Mouse (Mus musculus) spleen, adult 2 months (tissue): ENCODE data around the gene Ajap1. TPM values are rescaled to one million over a fixed set of nuclear protein-coding genes. Genes with fewer than 3 reads are reported as not detected.

Experiments used
- DNase-seq, 2 experiments: peaks; one replicate each; pipeline versions ENCODE4 v3.0.0 to v3.0.0-alpha.2; 2012 to 2021; ENCODE audit warnings: low spot score in 2 of 2, low read depth in 1 of 2
- H3K27ac ChIP-seq: fragments of 200-500 bp; 2 replicates; pipeline ENCODE4 v1.5.1; 2012; ENCODE audit warnings: low read length, inconsistent platforms; ENCODE audit not compliant: insufficient read depth
- H3K27me3 ChIP-seq: fragments of 200-500 bp; 2 replicates; pipeline ENCODE4 v1.6.1; 2012; ENCODE audit warnings: mild to moderate bottlenecking, moderate library complexity, low read length, inconsistent platforms; ENCODE audit not compliant: control insufficient read depth, insufficient read depth
- H3K36me3 ChIP-seq: fragments of 200-500 bp; 2 replicates; pipeline ENCODE4 v1.6.1; 2012; ENCODE audit warnings: mild to moderate bottlenecking, low read length, inconsistent platforms; ENCODE audit not compliant: control insufficient read depth, insufficient read depth
- H3K4me1 ChIP-seq: fragments of 200-500 bp; 2 replicates; pipeline ENCODE4 v1.6.1; 2011; ENCODE audit warnings: inconsistent platforms; ENCODE audit not compliant: control insufficient read depth, insufficient read depth, insufficient read length
- H3K4me3 ChIP-seq: fragments of 200-500 bp; 2 replicates; pipeline ENCODE4 v1.5.1; 2011; ENCODE audit warnings: mild to moderate bottlenecking, inconsistent platforms; ENCODE audit not compliant: insufficient read depth, insufficient read length; ENCODE audit errors: extremely low read depth
- CTCF ChIP-seq: fragments of 200-500 bp; IDR thresholded peaks from 2 replicates; pipeline ENCODE4 v1.5.1; 2011; ENCODE audit warnings: mild to moderate bottlenecking, inconsistent platforms; ENCODE audit not compliant: insufficient read depth, insufficient read length, insufficient replicate concordance; ENCODE audit errors: extremely low read depth
- POLR2A ChIP-seq: fragments of 200-500 bp; IDR thresholded peaks from 2 replicates; pipeline ENCODE4 v1.6.1; 2011; ENCODE audit warnings: low read depth, low read length, inconsistent platforms
- WGBS: fragments of 180-500 bp; shearing (Covaris S2); methylation state at CpG from one replicate; pipeline ENCODE4 v1.1.7; 2018; 5-methylcytosine and 5-hydroxymethylcytosine counted together
- polyA plus RNA-seq: library from polyadenylated mRNA; depleted of rRNA; stranded (reverse); fragments of >200 nt; gene quantifications from 2 replicates; pipeline ENCODE4 v1.2.3, GENCODE M21; 2012

Ajap1 gene
- polyA plus RNA-seq, 1 experiment: 0.04 TPM

GRCm38 (mm10) chr4:153511530-153511929 lies 28.9 kb upstream of the Ajap1 start:
- Histone ChIP-seq H3K27ac (no peak overlapping the region), H3K36me3 (no peaks in the 10 kb centered on the region), H3K27me3 (no peaks in the 10 kb centered on the region), H3K4me3 (no peak overlapping the region), H3K4me1 (no peaks in the 10 kb centered on the region)
- TF ChIP-seq POLR2A: no peak
- TF ChIP-seq CTCF: no peak
- DNase-seq: no peak
- WGBS: 100% methylated on average over 1 of the region's 1 CpGs

- H3K4me1 ChIP-seq: no peaks in the 10 kb centered on the region
- H3K27ac ChIP-seq: no peak overlapping the region
- H3K4me3 ChIP-seq: no peak overlapping the region
- TF ChIP-seq CTCF (no peak), POLR2A (no peak)
- no peak for DNase-seq
- WGBS: 58% methylated on average over 7 of the region's 7 CpGs
- no peaks in the 10 kb centered on the region for H3K27me3 ChIP-seq
- no peaks in the 10 kb centered on the region for H3K36me3 ChIP-seq
These were observed 19.3 kb upstream of the Ajap1 start for GRCm38 (mm10) chr4:153501936-153502335.

- H3K4me3 ChIP-seq: no peak overlapping the region
- 49% methylated on average over 9 of the region's 9 CpGs for WGBS
These were observed 9.8 kb upstream of the Ajap1 start for GRCm38 (mm10) chr4:153492444-153492843.

GRCm38 (mm10) chr4:153489116-153489515 lies 6.5 kb upstream of the Ajap1 start:
- no peak for TF ChIP-seq POLR2A
- no peak for TF ChIP-seq CTCF
- Histone ChIP-seq H3K4me1 (no peaks in the 10 kb centered on the region), H3K36me3 (no peaks in the 10 kb centered on the region), H3K27ac (no peak overlapping the region), H3K4me3 (no peak overlapping the region), H3K27me3 (no peaks in the 10 kb centered on the region)
- WGBS: 84% methylated on average over 8 of the region's 8 CpGs
- no peak for DNase-seq

More at GRCm38 (mm10) chr4:153492444-153492843, 9.8 kb upstream of the Ajap1 start:
- no peaks in the 10 kb centered on the region for H3K4me1 ChIP-seq
- no peaks in the 10 kb centered on the region for H3K27me3 ChIP-seq
- H3K27ac ChIP-seq: no peak overlapping the region
- no peak for TF ChIP-seq CTCF
- TF ChIP-seq POLR2A: no peak
- H3K36me3 ChIP-seq: no peaks in the 10 kb centered on the region
- DNase-seq: no peak

GRCm38 (mm10) chr4:153485913-153486312 lies 3.3 kb upstream of the Ajap1 start:
- WGBS: 68% methylated on average over 4 of the region's 4 CpGs
- H3K27ac ChIP-seq: no peak overlapping the region
- DNase-seq: no peak
- no peak overlapping the region for H3K4me3 ChIP-seq
- H3K4me1 ChIP-seq: no peaks in the 10 kb centered on the region
- peaks cover 5% of the 10 kb centered on the region; the same call in 1 of the 2 replicates for H3K27me3 ChIP-seq
- H3K36me3 ChIP-seq: no peaks in the 10 kb centered on the region
- TF ChIP-seq CTCF (no peak), POLR2A (no peak)

GRCm38 (mm10) chr4:153484392-153484791 lies 1.8 kb upstream of the Ajap1 start:
- peaks cover 5% of the 10 kb centered on the region; the same call in 1 of the 2 replicates for H3K27me3 ChIP-seq
- H3K36me3 ChIP-seq: no peaks in the 10 kb centered on the region
- TF ChIP-seq CTCF: no peak
- no peak for TF ChIP-seq POLR2A
- H3K4me1 ChIP-seq: no peaks in the 10 kb centered on the region
- WGBS: 7% methylated on average over 7 of the region's 7 CpGs
- DNase-seq: no peak
- no peak overlapping the region for H3K4me3 ChIP-seq
- no peak overlapping the region for H3K27ac ChIP-seq

- TF ChIP-seq CTCF (no peak), POLR2A (no peak)
- Histone ChIP-seq H3K4me1 (no peaks in the 10 kb centered on the region), H3K27me3 (peaks cover 5% of the 10 kb centered on the region; the same call in 1 of the 2 replicates), H3K4me3 (no peak overlapping the region), H3K27ac (no peak overlapping the region), H3K36me3 (no peaks in the 10 kb centered on the region)
- WGBS: 10% methylated on average over 70 of the region's 71 CpGs
- DNase-seq: no peak
These were observed 1.0 kb downstream of the Ajap1 start for GRCm38 (mm10) chr4:153481361-153482234.
